Mouse (Mus musculus) heart, embryonic 16.5 days (tissue): ENCODE results near the gene Lsm7. TPM values are rescaled to one million over a fixed set of nuclear protein-coding genes. Genes with fewer than 3 reads are reported as not detected.
"Not testable (repeated sequence)": the region's sequence is repeated elsewhere in the genome, so short reads cannot be mapped to it uniquely, and the experiment has no call there.

Experiments used
- ATAC-seq: fragments of 200-750 bp; cut with Nextera tagmentation; replicated peaks from 2 replicates; pipeline ENCODE4 v1.8.0; 2017; ENCODE audit warnings: moderate number of reproducible peaks; ENCODE audit not compliant: insufficient read depth, low FRiP score; ENCODE audit errors: extremely low read depth
- H3K27ac ChIP-seq: fragments of 300-500 bp; sonication (generic); 2 replicates; pipeline ENCODE4 v1.5.1; 2014; ENCODE audit warnings: mild to moderate bottlenecking, low read length, control low read depth, moderate library complexity
- H3K27me3 ChIP-seq: fragments of 300-500 bp; sonication (generic); 2 replicates; pipeline ENCODE4 v1.6.1; 2014; ENCODE audit warnings: low read length, mixed read lengths; ENCODE audit not compliant: control insufficient read depth, insufficient read depth
- H3K36me3 ChIP-seq: fragments of 300-500 bp; sonication (generic); 2 replicates; pipeline ENCODE4 v1.6.1; 2014; ENCODE audit not compliant: control insufficient read depth, insufficient read depth
- H3K4me1 ChIP-seq: fragments of 300-500 bp; sonication (generic); 2 replicates; pipeline ENCODE4 v1.6.1; 2014; ENCODE audit warnings: low read length, mixed read lengths; ENCODE audit not compliant: control insufficient read depth, insufficient read depth
- H3K4me2 ChIP-seq: fragments of 300-500 bp; sonication (generic); 2 replicates; pipeline ENCODE4 v1.6.1; 2014; ENCODE audit warnings: low read depth, mild to moderate bottlenecking, control low read depth, low read length
- H3K4me3 ChIP-seq: fragments of 300-500 bp; sonication (generic); 2 replicates; pipeline ENCODE4 v1.5.1; 2014; ENCODE audit warnings: mild to moderate bottlenecking, control low read depth, low read length
- H3K9ac ChIP-seq: fragments of 300-500 bp; sonication (generic); 2 replicates; pipeline ENCODE4 v1.6.1; 2014; ENCODE audit warnings: low read length, control low read depth
- H3K9me3 ChIP-seq: fragments of 300-500 bp; sonication (generic); replicated peaks from 2 replicates; pipeline ENCODE4 v1.6.1; 2016; ENCODE audit warnings: low read length; ENCODE audit not compliant: control insufficient read depth
- WGBS: fragments of 180-500 bp; shearing (Covaris S2); extraction: QIAGEN DNeasy Blood & Tissue Kit; methylation state at CpG from one replicate; pipeline ENCODE4 v1.1.7; 2014; 5-methylcytosine and 5-hydroxymethylcytosine counted together
- polyA plus RNA-seq: library from polyadenylated mRNA; unstranded; fragments of >200 nt; fragmentation: Nextera tagmentation; extraction: Ambion mirVana; gene quantifications from 2 replicates; pipeline ENCODE4 v1.2.1, GENCODE M21; 2015

Lsm7 gene
- polyA plus RNA-seq, 1 experiment from 2014 or later, result 148 TPM

DNA sequence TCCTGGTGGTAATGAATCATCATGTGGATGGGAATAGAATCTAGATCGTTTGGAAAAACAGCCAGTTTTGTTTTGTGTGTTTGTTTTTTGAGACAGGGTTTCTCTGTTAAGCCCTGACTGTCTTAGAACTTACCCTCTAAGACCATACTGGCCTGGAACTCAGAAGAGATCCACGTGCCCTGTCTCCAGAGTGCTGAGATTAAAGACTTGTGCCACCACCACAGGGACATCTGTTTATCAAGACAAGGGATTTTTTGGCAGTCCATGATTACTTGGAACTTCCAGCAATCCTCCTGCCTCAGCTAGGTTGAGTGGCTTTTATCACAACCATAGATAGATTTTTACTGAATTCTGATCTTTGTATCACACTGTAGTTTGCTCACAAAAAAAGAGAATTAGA lies 30.2 kb downstream of the Lsm7 start:
- Histone ChIP-seq H3K4me3 (no peak overlapping the region), H3K4me1 (peaks cover 19% of the 10 kb centered on the region), H3K9me3 (no peaks in the 10 kb centered on the region), H3K36me3 (peaks cover 10% of the 10 kb centered on the region), H3K4me2 (no peak overlapping the region), H3K27me3 (no peaks in the 10 kb centered on the region), H3K27ac (no peak overlapping the region), H3K9ac (no peak overlapping the region)
- ATAC-seq, result no peak
- 68% methylated on average over 2 of the region's 2 CpGs for WGBS

DNA sequence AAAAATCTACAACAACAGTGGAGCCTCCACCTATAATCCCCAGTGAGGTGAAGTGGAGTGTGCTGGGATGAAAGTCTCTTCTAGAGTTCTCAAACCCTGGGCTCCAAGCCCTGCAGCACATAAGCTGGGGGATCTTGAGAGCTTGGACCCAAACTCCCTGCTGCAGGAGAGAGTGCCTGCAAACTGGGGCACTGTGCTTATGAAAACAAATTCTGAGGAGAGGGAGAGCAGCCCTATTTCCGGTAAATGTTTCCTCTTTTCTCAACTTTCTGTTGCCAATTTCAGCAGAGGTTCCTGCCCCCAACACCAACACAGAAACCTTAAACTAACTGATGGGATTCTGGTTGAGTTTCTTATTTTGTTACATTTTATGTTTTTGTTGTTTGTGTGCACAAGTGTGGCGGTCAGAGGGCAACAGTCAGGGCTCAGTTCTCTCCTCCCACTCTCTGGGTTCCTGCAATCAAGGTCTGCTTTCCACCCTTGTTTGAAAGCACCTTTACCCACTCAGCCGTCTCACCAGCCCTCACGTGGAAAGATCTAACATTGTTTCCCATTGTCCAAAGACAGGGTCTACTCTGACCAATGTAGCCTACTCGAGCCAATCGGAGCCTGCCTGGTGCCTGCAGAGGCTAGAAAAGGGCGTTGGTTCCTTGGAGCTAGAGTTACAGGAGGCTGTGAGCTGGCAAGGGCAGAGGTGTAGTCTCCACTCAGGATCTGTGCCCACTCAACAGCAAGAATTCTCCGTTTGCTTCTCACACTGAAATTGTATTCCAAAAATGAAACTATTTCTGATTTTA lies 31.0 kb downstream of the Lsm7 start:
- Histone ChIP-seq H3K4me2 (no peak overlapping the region), H3K9me3 (no peaks in the 10 kb centered on the region), H3K27ac (peak overlapping the region; percentile 3; the same call in 1 of the 2 replicates), H3K9ac (no peak overlapping the region), H3K27me3 (no peaks in the 10 kb centered on the region), H3K4me1 (peaks cover 12% of the 10 kb centered on the region), H3K4me3 (no peak overlapping the region), H3K36me3 (peaks cover 3% of the 10 kb centered on the region; the same call in 1 of the 2 replicates)
- no peak for ATAC-seq
- 56% methylated on average over 8 of the region's 8 CpGs for WGBS

DNA sequence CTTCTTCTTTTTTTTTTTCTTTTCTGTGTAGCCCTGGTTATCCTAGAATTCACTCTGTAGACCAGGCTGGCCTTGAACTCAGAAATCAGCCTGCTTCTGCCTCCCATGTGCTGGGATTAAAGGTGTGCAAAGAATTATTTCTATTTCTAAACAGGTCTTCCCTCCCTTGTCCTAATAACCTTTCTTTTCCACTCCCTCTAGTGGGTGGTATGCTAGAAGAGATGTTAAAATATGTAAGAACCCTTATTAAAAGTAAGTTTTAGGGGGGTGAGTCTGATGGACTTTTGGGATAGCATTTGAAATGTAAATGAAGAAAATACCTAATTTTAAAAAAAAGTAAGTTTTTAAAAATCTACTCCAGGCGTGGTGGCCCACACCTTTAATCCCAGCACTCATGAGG lies 31.7 kb downstream of the Lsm7 start:
- H3K9ac ChIP-seq, result no peak overlapping the region
- H3K9me3 ChIP-seq, result no peaks in the 10 kb centered on the region
- no peak for ATAC-seq
- H3K4me2 ChIP-seq, result no peak overlapping the region
- no peak overlapping the region for H3K27ac ChIP-seq
- no peaks in the 10 kb centered on the region for H3K36me3 ChIP-seq
- peaks cover 9% of the 10 kb centered on the region for H3K4me1 ChIP-seq
- WGBS, result 81% methylated on average over 1 of the region's 1 CpGs
- H3K27me3 ChIP-seq, result no peaks in the 10 kb centered on the region
- H3K4me3 ChIP-seq, result no peak overlapping the region

DNA sequence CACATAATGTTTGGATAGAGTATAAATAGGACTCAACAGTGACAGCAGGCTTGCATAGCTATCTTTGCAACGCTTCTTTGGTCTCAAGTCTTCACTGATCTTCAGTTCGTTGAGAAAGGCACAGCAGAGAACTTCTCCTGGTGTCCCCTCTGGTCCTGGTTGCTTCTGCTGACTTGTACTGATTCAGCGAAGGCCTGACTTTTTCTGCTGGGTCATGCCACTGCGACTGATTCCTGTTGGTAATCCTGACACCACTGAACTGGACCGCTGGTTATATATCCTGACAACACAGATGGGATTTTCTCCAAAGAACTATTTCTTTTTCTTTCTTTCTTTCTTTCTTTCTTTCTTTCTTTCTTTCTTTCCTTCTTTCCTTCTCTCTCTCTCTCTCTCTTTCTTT lies 32.5 kb downstream of the Lsm7 start:
- peaks cover 2% of the 10 kb centered on the region; the same call in 1 of the 2 replicates for H3K4me1 ChIP-seq
- WGBS, result 89% methylated on average over 5 of the region's 5 CpGs
- no peak for ATAC-seq
- no peak overlapping the region for H3K4me3 ChIP-seq
- no peaks in the 10 kb centered on the region for H3K36me3 ChIP-seq
- no peaks in the 10 kb centered on the region for H3K9me3 ChIP-seq
- no peak overlapping the region for H3K4me2 ChIP-seq
- no peaks in the 10 kb centered on the region for H3K27me3 ChIP-seq
- H3K27ac ChIP-seq, result no peak overlapping the region
- H3K9ac ChIP-seq, result no peak overlapping the region

DNA sequence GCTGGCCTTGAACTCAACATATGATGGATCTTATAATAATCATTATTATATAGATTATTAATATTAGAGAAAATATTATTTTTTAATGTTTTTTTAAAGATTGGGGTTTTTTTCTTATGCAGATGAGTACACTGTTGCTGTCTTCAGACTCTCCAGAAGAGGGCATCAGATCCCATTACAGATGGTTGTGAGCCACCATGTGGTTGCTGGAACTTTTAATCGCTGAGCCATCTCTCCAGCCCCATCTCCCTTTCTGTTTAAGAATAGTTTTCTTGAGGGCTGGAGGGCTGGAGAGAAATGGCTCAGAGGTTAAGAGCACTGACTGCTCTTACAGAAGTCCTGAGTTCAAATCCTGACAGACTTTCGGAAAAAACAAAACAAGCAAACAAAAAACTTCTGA lies 33.0 kb downstream of the Lsm7 start:
- Histone ChIP-seq H3K9ac (no peak overlapping the region), H3K36me3 (no peaks in the 10 kb centered on the region), H3K27me3 (no peaks in the 10 kb centered on the region), H3K9me3 (no peaks in the 10 kb centered on the region), H3K4me3 (no peak overlapping the region), H3K4me2 (no peak overlapping the region), H3K27ac (no peak overlapping the region), H3K4me1 (0 out of 2 replicates have a peak, but pooled peaks cover 2% of the 10 kb centered on the region)
- ATAC-seq, result no peak
- 47% methylated on average over 2 of the region's 2 CpGs for WGBS

DNA sequence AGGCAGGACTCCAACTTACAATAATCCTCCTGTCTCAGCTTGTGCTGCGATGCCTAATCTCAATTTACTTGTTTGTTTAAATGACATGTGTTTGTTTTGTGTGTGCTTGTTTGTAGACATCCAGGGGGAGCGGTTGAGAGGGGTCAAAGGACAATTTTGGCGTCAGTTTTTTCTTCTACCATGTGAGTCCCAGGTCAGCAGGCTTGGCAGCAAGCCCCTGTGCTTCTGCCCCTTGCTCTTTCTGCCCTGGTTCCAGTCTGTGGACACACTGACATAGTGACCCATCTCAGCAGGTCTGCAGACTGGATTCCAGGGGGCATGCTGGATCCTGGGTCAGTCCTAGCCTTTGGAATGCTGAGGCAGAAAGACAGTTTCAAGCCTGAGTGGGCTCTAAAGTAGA lies 35.6 kb downstream of the Lsm7 start:
- 48% methylated on average over 3 of the region's 3 CpGs for WGBS
- Histone ChIP-seq H3K4me1 (no peaks in the 10 kb centered on the region), H3K36me3 (no peaks in the 10 kb centered on the region), H3K9me3 (no peaks in the 10 kb centered on the region), H3K9ac (no peak overlapping the region), H3K4me3 (no peak overlapping the region), H3K4me2 (no peak overlapping the region), H3K27me3 (no peaks in the 10 kb centered on the region), H3K27ac (no peak overlapping the region)
- ATAC-seq, result no peak

DNA sequence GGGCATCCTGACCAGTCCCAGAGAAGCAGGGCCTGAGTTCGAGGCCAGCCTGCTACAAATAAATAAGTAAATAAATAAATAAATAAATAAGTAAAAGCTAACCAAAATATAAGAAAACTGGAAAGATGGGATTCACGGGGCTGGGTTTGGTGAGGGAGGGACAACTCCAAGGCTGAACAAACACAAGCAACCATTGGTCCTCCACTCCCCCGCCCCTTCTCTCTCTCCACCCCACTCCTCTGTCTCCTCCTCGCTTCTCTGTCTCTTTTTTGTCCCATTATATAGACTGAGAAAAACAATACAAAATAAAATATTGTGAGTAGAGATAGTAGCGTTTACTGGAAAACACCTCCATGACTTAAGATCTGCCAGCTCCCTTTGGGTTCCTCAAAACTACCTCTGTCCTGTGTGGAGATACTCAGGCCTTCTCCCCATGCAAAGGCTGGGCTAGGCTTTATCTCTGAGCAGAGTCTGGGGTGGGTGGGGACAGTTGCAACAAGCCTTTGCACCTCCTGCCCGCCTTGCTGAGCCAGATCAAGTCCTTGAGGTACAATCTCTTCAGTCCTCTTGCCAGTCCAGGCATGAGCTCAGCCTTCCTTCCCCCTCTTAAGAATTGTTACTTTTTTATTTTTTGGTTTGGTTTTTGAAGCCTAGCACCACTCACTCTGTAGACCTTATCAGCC lies 36.3 kb downstream of the Lsm7 start:
- Histone ChIP-seq H3K9ac (no peak overlapping the region), H3K27me3 (no peaks in the 10 kb centered on the region), H3K36me3 (no peaks in the 10 kb centered on the region), H3K27ac (no peak overlapping the region), H3K4me1 (no peaks in the 10 kb centered on the region), H3K4me3 (no peak overlapping the region), H3K4me2 (no peak overlapping the region), H3K9me3 (no peaks in the 10 kb centered on the region)
- WGBS, result 53% methylated on average over 6 of the region's 6 CpGs
- ATAC-seq, result no peak

DNA sequence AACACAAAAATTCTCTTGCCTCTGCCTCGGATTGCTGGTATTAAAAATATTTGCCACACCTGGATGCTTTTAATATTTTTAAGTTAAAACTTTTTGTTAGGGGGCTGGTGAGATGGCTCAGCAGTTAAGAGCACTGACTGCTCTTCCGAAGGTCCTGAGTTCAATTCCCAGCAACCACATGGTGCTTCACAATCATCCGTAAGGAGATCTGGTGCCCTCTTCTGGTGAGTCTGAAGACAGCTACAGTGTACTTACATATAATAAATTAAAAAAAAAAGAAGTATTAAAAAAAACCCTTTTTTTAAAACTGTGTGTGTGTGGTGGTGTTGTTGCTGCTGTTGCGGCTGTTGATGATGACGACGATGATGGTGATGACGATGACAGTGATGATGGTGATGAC lies 37.1 kb downstream of the Lsm7 start:
- not testable (repeated sequence) for H3K36me3 ChIP-seq, H3K9ac ChIP-seq, H3K4me1 ChIP-seq, H3K4me3 ChIP-seq, H3K27me3 ChIP-seq, H3K27ac ChIP-seq, H3K9me3 ChIP-seq, ATAC-seq, H3K4me2 ChIP-seq
- WGBS, result 83% methylated on average over 7 of the region's 7 CpGs

DNA sequence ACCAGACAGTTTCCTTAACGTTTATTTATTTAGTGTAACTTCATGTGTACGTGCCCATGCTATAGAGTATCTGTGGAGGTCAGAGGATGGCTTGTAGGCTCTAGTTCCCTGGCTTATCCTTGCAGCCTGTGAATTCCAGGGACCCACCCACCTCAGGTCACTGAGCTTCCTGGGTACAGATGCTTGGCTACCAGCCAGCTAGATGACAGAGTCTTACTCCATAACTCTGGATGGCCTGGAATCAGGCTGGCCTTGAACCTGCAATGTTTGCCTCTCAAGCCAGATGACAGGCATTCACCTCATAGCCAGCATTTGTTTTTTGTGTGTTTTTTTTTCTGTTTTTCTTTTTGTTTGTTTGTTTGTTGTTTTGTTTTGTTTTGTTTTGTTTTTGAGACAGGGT lies 37.8 kb downstream of the Lsm7 start:
- Histone ChIP-seq H3K9ac (no peak overlapping the region), H3K36me3 (no peaks in the 10 kb centered on the region), H3K27me3 (peaks cover 2% of the 10 kb centered on the region; the same call in 1 of the 2 replicates), H3K4me2 (no peak overlapping the region), H3K27ac (no peak overlapping the region), H3K9me3 (no peaks in the 10 kb centered on the region), H3K4me1 (no peaks in the 10 kb centered on the region; the same call in 1 of the 2 replicates), H3K4me3 (no peak overlapping the region)
- no peak for ATAC-seq
- WGBS, result 68% methylated on average over 2 of the region's 2 CpGs
